Mouse (Mus musculus) adrenal gland, adult 2 months (tissue): ENCODE measurements around the gene Ap1m2. TPM values are rescaled to one million over a fixed set of nuclear protein-coding genes. Genes with fewer than 3 reads are reported as not detected.
"Not testable (repeated sequence)": the region's sequence is repeated elsewhere in the genome, so short reads cannot be mapped to it uniquely, and the experiment has no call there.

ENCODE experiments used
- DNase-seq: peaks from one replicate; pipeline ENCODE4 v3.0.0; 2021
- polyA plus RNA-seq: library from polyadenylated mRNA; depleted of rRNA; stranded (reverse); fragments of >200 nt; gene quantifications from 2 replicates; pipeline ENCODE4 v1.2.3, GENCODE M21; 2012; rRNA removed
- total RNA-seq, 2 experiments: library from RNA; stranded (reverse); gene quantifications; 2 replicates each; pipeline ENCODE4 v1.2.3; 2021

Ap1m2 gene
- total and polyA plus RNA-seq, 3 experiments: not detected

GRCm38 (mm10) chr9:21260491-21261040 is 51.6 kb downstream of the Ap1m2 start:
- DNase-seq: no peak

- DNase-seq: not testable (repeated sequence)
These were observed 55.8 kb downstream of the Ap1m2 start for GRCm38 (mm10) chr9:21256349-21256748.

- no peak for DNase-seq
These were observed 57.4 kb downstream of the Ap1m2 start for GRCm38 (mm10) chr9:21254690-21255089.

- DNase-seq: no peak
These were observed 60.9 kb downstream of the Ap1m2 start for GRCm38 (mm10) chr9:21251116-21251735.

GRCm38 (mm10) chr9:21250509-21250908 is 61.6 kb downstream of the Ap1m2 start:
- DNase-seq: no peak

- no peak for DNase-seq
These were observed 62.3 kb downstream of the Ap1m2 start for GRCm38 (mm10) chr9:21249629-21250508.

GRCm38 (mm10) chr9:21248326-21248725 is 63.8 kb downstream of the Ap1m2 start, which contains the start of gene S1pr5:
Gene S1pr5, minus strand, starts transcription at chr9:21248443.
- DNase-seq: peak; percentile 74

GRCm38 (mm10) chr9:21246342-21246741 is 65.8 kb downstream of the Ap1m2 start:
- DNase-seq: no peak

- no peak for DNase-seq
These were observed 67.0 kb downstream of the Ap1m2 start for GRCm38 (mm10) chr9:21245113-21245487.

GRCm38 (mm10) chr9:21244428-21245112 is 67.6 kb downstream of the Ap1m2 start:
- DNase-seq: peak; percentile 42

Other genes with a start within 250 kb of the Ap1m2 start
- gene Zglp1, start 245.2 kb downstream of the Ap1m2 start, total RNA-seq: not detected
- not detected in 2 replicates for gene Zglp1, start 245.2 kb downstream of the Ap1m2 start, polyA plus RNA-seq
- gene Gm49373, start 239.2 kb downstream of the Ap1m2 start, total RNA-seq: under 1 TPM; 0.24 to 0.43 TPM
- gene Gm49373, start 239.2 kb downstream of the Ap1m2 start, polyA plus RNA-seq: 0.18 and 0.19 TPM in 2 replicates
- gene Fdx1l, start 238.7 kb downstream of the Ap1m2 start, total RNA-seq: 10 to 100 TPM; 40.7 to 48.6 TPM
- 59.6 and 86.5 TPM in 2 replicates for gene Fdx1l, start 238.7 kb downstream of the Ap1m2 start, polyA plus RNA-seq
- gene Gm38431, start 220.3 kb downstream of the Ap1m2 start, total RNA-seq: 1 to 10 TPM in 1 of 2 experiments, under 1 TPM in 1; 0.90 to 2.5 TPM
- 68.5 and 74.0 TPM in 2 replicates for gene Gm38431, start 220.3 kb downstream of the Ap1m2 start, polyA plus RNA-seq
- 10 to 100 TPM; 50.8 to 53.4 TPM for gene Raver1, start 220.3 kb downstream of the Ap1m2 start, total RNA-seq
- 52.8 and 76.4 TPM in 2 replicates for gene Raver1, start 220.3 kb downstream of the Ap1m2 start, polyA plus RNA-seq
- 10 to 100 TPM; 12.7 to 14.6 TPM for gene Tyk2, start 181.1 kb downstream of the Ap1m2 start, total RNA-seq
- 23.5 and 25.8 TPM in 2 replicates for gene Tyk2, start 181.1 kb downstream of the Ap1m2 start, polyA plus RNA-seq
- gene Cdc37, start 162.4 kb downstream of the Ap1m2 start, total RNA-seq: 100 to 1,000 TPM; 179 to 202 TPM
- gene Cdc37, start 162.4 kb downstream of the Ap1m2 start, polyA plus RNA-seq: 58.3 and 59.0 TPM in 2 replicates
- 10 to 100 TPM in 1 of 2 experiments, 1 to 10 TPM in 1; 8.8 to 17.7 TPM for gene Pde4a, start 146.6 kb downstream of the Ap1m2 start, total RNA-seq
- gene Pde4a, start 146.6 kb downstream of the Ap1m2 start, polyA plus RNA-seq: 13.2 and 15.6 TPM in 2 replicates
- 10 to 100 TPM; 36.6 to 56.5 TPM for gene Keap1, start 73.0 kb downstream of the Ap1m2 start, total RNA-seq
- gene Keap1, start 73.0 kb downstream of the Ap1m2 start, polyA plus RNA-seq: 132 and 142 TPM in 2 replicates
- 1 to 10 TPM in 1 of 2 experiments, under 1 TPM in 1; 0.66 to 1.9 TPM for gene S1pr5, start 63.9 kb downstream of the Ap1m2 start, total RNA-seq
- 1.2 and 1.4 TPM in 2 replicates for gene S1pr5, start 63.9 kb downstream of the Ap1m2 start, polyA plus RNA-seq
- gene Atg4d, start 47.0 kb downstream of the Ap1m2 start, total RNA-seq: 10 to 100 TPM; 25.9 to 47.0 TPM
- gene Atg4d, start 47.0 kb downstream of the Ap1m2 start, polyA plus RNA-seq: 36.2 and 42.9 TPM in 2 replicates
- 10 to 100 TPM; 27.3 to 38.5 TPM for gene Kri1, start 24.4 kb downstream of the Ap1m2 start, total RNA-seq
- gene Kri1, start 24.4 kb downstream of the Ap1m2 start, polyA plus RNA-seq: 11.7 and 14.4 TPM in 2 replicates
- 10 to 100 TPM in 1 of 2 experiments, 1 to 10 TPM in 1; 6.0 to 20.3 TPM for gene Cdkn2d, start 20.9 kb downstream of the Ap1m2 start, total RNA-seq
- 36.0 and 42.9 TPM in 2 replicates for gene Cdkn2d, start 20.9 kb downstream of the Ap1m2 start, polyA plus RNA-seq
- gene Slc44a2, start 8.4 kb upstream of the Ap1m2 start, total RNA-seq: 10 to 100 TPM; 30.9 to 56.0 TPM
- gene Slc44a2, start 8.4 kb upstream of the Ap1m2 start, polyA plus RNA-seq: 27.1 and 27.2 TPM in 2 replicates
- gene Ilf3, start 55.5 kb upstream of the Ap1m2 start, total RNA-seq: 10 to 100 TPM; 51.0 to 60.1 TPM
- 38.9 and 39.1 TPM in 2 replicates for gene Ilf3, start 55.5 kb upstream of the Ap1m2 start, polyA plus RNA-seq
- 10 to 100 TPM; 13.1 to 15.9 TPM for gene Qtrt1, start 99.5 kb upstream of the Ap1m2 start, total RNA-seq
- 23.4 and 28.6 TPM in 2 replicates for gene Qtrt1, start 99.5 kb upstream of the Ap1m2 start, polyA plus RNA-seq
- 100 to 1,000 TPM in 1 of 2 experiments, 10 to 100 TPM in 1; 99.0 to 134 TPM for gene Dnm2, start 112.6 kb upstream of the Ap1m2 start, total RNA-seq
- 328 and 381 TPM in 2 replicates for gene Dnm2, start 112.6 kb upstream of the Ap1m2 start, polyA plus RNA-seq
- 10 to 100 TPM; 22.6 to 36.6 TPM for gene Tmed1, start 197.9 kb upstream of the Ap1m2 start, total RNA-seq
- gene Tmed1, start 197.9 kb upstream of the Ap1m2 start, polyA plus RNA-seq: 34.9 and 36.4 TPM in 2 replicates
- gene AB124611, start 213.8 kb upstream of the Ap1m2 start, total RNA-seq: 1 to 10 TPM; 1.4 to 2.3 TPM
- gene AB124611, start 213.8 kb upstream of the Ap1m2 start, polyA plus RNA-seq: 1.7 and 2.8 TPM in 2 replicates
- gene Carm1, start 234.6 kb upstream of the Ap1m2 start, total RNA-seq: 10 to 100 TPM; 39.9 to 52.3 TPM
- gene Carm1, start 234.6 kb upstream of the Ap1m2 start, polyA plus RNA-seq: 72.8 and 95.4 TPM in 2 replicates